Mouse (Mus musculus) bone marrow, adult 2 months (tissue): ENCODE results near the gene Rpgrip1.

Source experiments
- CTCF ChIP-seq: fragments of 200-500 bp; IDR thresholded peaks from 2 replicates; pipeline ENCODE4 v1.5.1; 2011; ENCODE audit warnings: low read length, control low read depth; ENCODE audit not compliant: control insufficient read depth, insufficient read depth
- POLR2A ChIP-seq: fragments of 200-500 bp; IDR thresholded peaks from 2 replicates; pipeline ENCODE4 v1.6.1; 2011; ENCODE audit warnings: low read depth, mild to moderate bottlenecking, control low read depth, low read length, borderline replicate concordance; ENCODE audit not compliant: control insufficient read depth

- TF ChIP-seq CTCF (no peak), POLR2A (no peak)
Measured at GRCm38 (mm10) chr14:52071599-52072137, 38.8 kb upstream of the Rpgrip1 start.
